Mouse (Mus musculus) liver, embryonic 11.5 days (tissue): Measurements from ENCODE around the gene Agbl5. TPM values are rescaled to one million over a fixed set of nuclear protein-coding genes. Genes with fewer than 3 reads are reported as not detected.

Experiments
- ATAC-seq: fragments of 200-750 bp; cut with Nextera tagmentation; replicated peaks from 2 replicates; pipeline ENCODE4 v1.8.0; 2017; ENCODE audit warnings: moderate number of reproducible peaks, mild to moderate bottlenecking, moderate TSS enrichment, moderate library complexity; ENCODE audit not compliant: low FRiP score
- DNase-seq: peaks from one replicate; pipeline ENCODE4 v3.0.0-alpha.2; 2017; ENCODE audit warnings: low spot score
- H3K27ac ChIP-seq: fragments of 300-500 bp; sonication (generic); 2 replicates; pipeline ENCODE4 v1.5.1; 2014; ENCODE audit warnings: mild to moderate bottlenecking, low read depth, low read length, control low read depth
- H3K27me3 ChIP-seq: fragments of 300-500 bp; sonication (generic); replicated peaks from 2 replicates; pipeline ENCODE4 v1.6.1; 2014; ENCODE audit warnings: low read length, mixed read lengths; ENCODE audit not compliant: control insufficient read depth, insufficient read depth
- H3K36me3 ChIP-seq: fragments of 300-500 bp; sonication (generic); 2 replicates; pipeline ENCODE4 v1.6.1; 2014; ENCODE audit warnings: mild to moderate bottlenecking, low read length, moderate library complexity, mixed read lengths; ENCODE audit not compliant: control insufficient read depth, insufficient read depth
- H3K4me1 ChIP-seq: fragments of 300-500 bp; sonication (generic); replicated peaks from 2 replicates; pipeline ENCODE4 v1.6.1; 2014; ENCODE audit warnings: low read length, mixed read lengths; ENCODE audit not compliant: control insufficient read depth, insufficient read depth
- H3K4me2 ChIP-seq: fragments of 300-500 bp; sonication (generic); 2 replicates; pipeline ENCODE4 v1.6.1; 2014; ENCODE audit warnings: mild to moderate bottlenecking, control low read depth, moderate library complexity
- H3K4me3 ChIP-seq: fragments of 300-500 bp; sonication (generic); 2 replicates; pipeline ENCODE4 v1.5.1; 2014; ENCODE audit warnings: low read depth, low read length, control low read depth
- H3K9ac ChIP-seq: fragments of 300-500 bp; sonication (generic); 2 replicates; pipeline ENCODE4 v1.6.1; 2014; ENCODE audit warnings: low read depth, low read length, control low read depth
- H3K9me3 ChIP-seq: fragments of 300-500 bp; sonication (generic); 2 replicates; pipeline ENCODE4 v1.6.1; 2016; ENCODE audit warnings: low read length, inconsistent platforms, mixed read lengths; ENCODE audit not compliant: control insufficient read depth
- WGBS: fragments of 180-500 bp; shearing (Covaris S2); extraction: QIAGEN DNeasy Blood & Tissue Kit; methylation state at CpG from one replicate; pipeline ENCODE4 v1.1.7; 2014; 5-methylcytosine and 5-hydroxymethylcytosine counted together
- polyA plus RNA-seq: library from polyadenylated mRNA; unstranded; fragments of >200 nt; fragmentation: Nextera tagmentation; extraction: Ambion mirVana; gene quantifications from 2 replicates; pipeline ENCODE4 v1.2.1, GENCODE M21; 2014

Agbl5 gene
- polyA plus RNA-seq, 1 experiment from 2014 or later: 14.4 TPM

GRCm38 (mm10) chr5:30901860-30902259 is 13.4 kb downstream of the Agbl5 start:
- DNase-seq (no peak), ATAC-seq (no peak)
- Histone ChIP-seq H3K27me3 (no peaks in the 10 kb centered on the region), H3K27ac (no peak overlapping the region), H3K4me3 (no peak overlapping the region), H3K9ac (no peak overlapping the region), H3K4me1 (peaks cover 6% of the 10 kb centered on the region), H3K36me3 (peaks cover 33% of the 10 kb centered on the region), H3K9me3 (no peaks in the 10 kb centered on the region), H3K4me2 (no peak overlapping the region)
- 86% methylated on average over 5 of the region's 5 CpGs for WGBS

GRCm38 (mm10) chr5:30907413-30908059 is 19.0 kb downstream of the Agbl5 start, which contains the start of gene Ost4:
Gene Ost4, minus strand, starts transcription at chr5:30907788.
- ATAC-seq: peak; percentile 97
- Histone ChIP-seq H3K27ac (peak within 1 kb of the TSS; percentile 87), H3K27me3 (no peaks in the 10 kb centered on the region), H3K36me3 (peaks cover 25% of the 10 kb centered on the region), H3K4me2 (peak within 1 kb of the TSS; percentile 96), H3K9ac (peak within 1 kb of the TSS; percentile 85), H3K9me3 (no peaks in the 10 kb centered on the region), H3K4me1 (peaks cover 39% of the 10 kb centered on the region), H3K4me3 (peak within 1 kb of the TSS; percentile 75)
- WGBS: under 1% methylated on average over 58 of the region's 58 CpGs
- peak; percentile 95 for DNase-seq

DNA sequence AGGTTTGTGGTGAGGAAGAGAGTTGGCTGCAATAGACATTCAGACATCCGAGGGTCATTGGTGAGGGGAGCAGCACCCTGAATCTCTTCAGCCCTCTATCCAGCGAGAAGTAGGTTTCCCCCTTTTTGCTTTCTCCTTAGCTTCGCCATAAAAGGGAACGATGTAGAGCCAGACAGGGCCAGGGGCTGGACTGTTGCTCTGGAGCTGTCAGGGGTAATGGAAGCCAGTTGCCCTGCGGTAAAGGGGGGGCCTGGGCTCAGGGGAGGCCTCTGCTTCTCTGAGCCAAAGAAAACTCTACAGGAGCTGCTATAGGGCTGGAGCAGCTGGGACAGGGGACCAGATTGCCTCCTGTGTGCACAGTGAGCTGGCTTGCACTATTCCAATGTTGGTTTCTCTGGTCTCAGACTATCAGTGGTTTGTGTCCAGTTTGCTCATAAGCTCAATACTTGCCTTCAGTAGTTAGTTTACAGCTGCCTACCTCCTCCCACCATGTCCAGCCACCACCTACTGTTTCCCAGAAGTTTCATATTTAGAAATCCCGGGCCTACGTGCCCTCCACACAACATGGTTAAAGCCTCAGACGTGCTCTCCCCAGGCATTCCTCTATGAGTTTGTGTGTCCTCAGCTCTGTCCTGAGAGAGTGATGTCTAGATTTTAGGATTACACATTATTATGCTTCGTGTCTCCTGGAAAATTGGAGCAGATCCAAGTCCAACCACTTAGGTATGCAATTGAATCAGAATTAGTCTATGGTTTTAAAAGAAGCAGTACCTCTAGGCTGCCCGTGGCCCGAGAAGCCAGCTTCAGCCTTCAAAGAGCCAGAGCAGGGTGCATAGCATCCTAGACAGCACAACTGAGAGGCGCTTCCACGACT is 20.2 kb downstream of the Agbl5 start:
- peaks cover 50% of the 10 kb centered on the region for H3K4me1 ChIP-seq
- no peaks in the 10 kb centered on the region for H3K27me3 ChIP-seq
- H3K4me3 ChIP-seq: peak overlapping the region; percentile 75
- DNase-seq: no peak
- H3K9ac ChIP-seq: peak overlapping the region; percentile 85
- ATAC-seq: no peak
- H3K36me3 ChIP-seq: peaks cover 18% of the 10 kb centered on the region
- WGBS: 41% methylated on average over 13 of the region's 13 CpGs
- H3K9me3 ChIP-seq: no peaks in the 10 kb centered on the region
- H3K4me2 ChIP-seq: peak overlapping the region; percentile 96
- peak overlapping the region; percentile 87 for H3K27ac ChIP-seq

- Histone ChIP-seq H3K4me1 (peaks cover 56% of the 10 kb centered on the region), H3K4me2 (peak overlapping the region; percentile 96; the same call in 1 of the 2 replicates), H3K27me3 (no peaks in the 10 kb centered on the region), H3K9me3 (no peaks in the 10 kb centered on the region), H3K9ac (no peak overlapping the region), H3K27ac (peak overlapping the region; percentile 87), H3K36me3 (peaks cover 14% of the 10 kb centered on the region), H3K4me3 (no peak overlapping the region)
- ATAC-seq (no peak), DNase-seq (no peak)
- 16% methylated on average over 7 of the region's 7 CpGs for WGBS
These were observed 20.8 kb downstream of the Agbl5 start for GRCm38 (mm10) chr5:30909300-30909659.

DNA sequence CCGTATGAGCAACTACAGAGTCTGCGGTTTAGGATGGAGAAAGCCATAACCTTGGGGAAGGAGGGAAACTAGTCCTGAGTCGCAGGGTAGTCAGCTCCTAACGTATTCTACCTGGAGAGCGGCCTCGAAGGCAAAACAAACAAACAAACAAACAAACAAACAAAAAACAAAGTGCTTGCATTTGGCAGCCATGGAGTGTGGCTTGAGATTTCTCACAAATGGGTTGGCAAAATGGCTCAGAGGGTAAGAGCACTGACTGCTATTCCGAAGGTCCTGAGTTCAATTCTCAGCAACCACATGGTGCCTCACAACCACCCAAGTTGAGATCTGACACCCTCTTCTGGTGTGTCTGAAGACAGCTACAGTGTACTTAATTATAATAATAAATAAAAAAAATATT is 21.4 kb downstream of the Agbl5 start:
- H3K9me3 ChIP-seq: no peaks in the 10 kb centered on the region
- H3K9ac ChIP-seq: no peak overlapping the region
- ATAC-seq: no peak
- peak overlapping the region; percentile 87 for H3K27ac ChIP-seq
- H3K36me3 ChIP-seq: peaks cover 8% of the 10 kb centered on the region; the same call in 1 of the 2 replicates
- no peak overlapping the region for H3K4me3 ChIP-seq
- WGBS: 79% methylated on average over 7 of the region's 7 CpGs
- peaks cover 61% of the 10 kb centered on the region for H3K4me1 ChIP-seq
- H3K4me2 ChIP-seq: peak overlapping the region; percentile 3; the same call in 1 of the 2 replicates
- H3K27me3 ChIP-seq: no peaks in the 10 kb centered on the region
- DNase-seq: no peak

DNA sequence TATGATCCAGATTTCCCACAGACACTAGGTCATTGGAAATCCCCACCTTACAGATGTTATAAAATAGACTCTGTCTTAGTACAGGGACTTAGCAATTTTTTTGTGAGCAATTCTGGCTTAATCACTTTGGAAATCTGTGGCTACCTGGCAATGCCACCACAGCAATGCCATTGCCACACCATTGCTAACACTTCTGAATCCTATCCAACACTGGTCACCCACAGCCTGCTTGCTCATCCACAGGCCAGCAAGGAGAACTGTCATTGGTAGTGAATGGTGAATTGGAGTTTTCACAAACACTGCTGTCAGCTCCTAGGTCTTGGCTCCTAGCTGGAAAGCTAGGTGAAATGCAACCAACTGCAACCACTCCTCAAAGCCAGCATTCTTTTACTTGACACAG is 22.0 kb downstream of the Agbl5 start:
- no peak for ATAC-seq
- Histone ChIP-seq H3K27ac (no peak overlapping the region), H3K4me1 (peaks cover 68% of the 10 kb centered on the region)

GRCm38 (mm10) chr5:30912156-30912555 is 23.7 kb downstream of the Agbl5 start:
- Histone ChIP-seq H3K27me3 (no peaks in the 10 kb centered on the region), H3K9ac (peak overlapping the region; percentile 47), H3K4me2 (peak overlapping the region; percentile 67), H3K36me3 (peaks cover 2% of the 10 kb centered on the region; the same call in 1 of the 2 replicates), H3K4me1 (peaks cover 72% of the 10 kb centered on the region), H3K4me3 (no peak overlapping the region), H3K9me3 (no peaks in the 10 kb centered on the region), H3K27ac (peak overlapping the region; percentile 84)
- WGBS: 59% methylated on average over 5 of the region's 5 CpGs
- ATAC-seq: no peak
- DNase-seq: no peak

More for the DNA sequence above, 22.0 kb downstream of the Agbl5 start:
- H3K9ac ChIP-seq: no peak overlapping the region
- no peaks in the 10 kb centered on the region for H3K9me3 ChIP-seq
- no peaks in the 10 kb centered on the region for H3K27me3 ChIP-seq
- DNase-seq: no peak
- no peak overlapping the region for H3K4me2 ChIP-seq
- peaks cover 3% of the 10 kb centered on the region; the same call in 1 of the 2 replicates for H3K36me3 ChIP-seq
- H3K4me3 ChIP-seq: no peak overlapping the region

DNA sequence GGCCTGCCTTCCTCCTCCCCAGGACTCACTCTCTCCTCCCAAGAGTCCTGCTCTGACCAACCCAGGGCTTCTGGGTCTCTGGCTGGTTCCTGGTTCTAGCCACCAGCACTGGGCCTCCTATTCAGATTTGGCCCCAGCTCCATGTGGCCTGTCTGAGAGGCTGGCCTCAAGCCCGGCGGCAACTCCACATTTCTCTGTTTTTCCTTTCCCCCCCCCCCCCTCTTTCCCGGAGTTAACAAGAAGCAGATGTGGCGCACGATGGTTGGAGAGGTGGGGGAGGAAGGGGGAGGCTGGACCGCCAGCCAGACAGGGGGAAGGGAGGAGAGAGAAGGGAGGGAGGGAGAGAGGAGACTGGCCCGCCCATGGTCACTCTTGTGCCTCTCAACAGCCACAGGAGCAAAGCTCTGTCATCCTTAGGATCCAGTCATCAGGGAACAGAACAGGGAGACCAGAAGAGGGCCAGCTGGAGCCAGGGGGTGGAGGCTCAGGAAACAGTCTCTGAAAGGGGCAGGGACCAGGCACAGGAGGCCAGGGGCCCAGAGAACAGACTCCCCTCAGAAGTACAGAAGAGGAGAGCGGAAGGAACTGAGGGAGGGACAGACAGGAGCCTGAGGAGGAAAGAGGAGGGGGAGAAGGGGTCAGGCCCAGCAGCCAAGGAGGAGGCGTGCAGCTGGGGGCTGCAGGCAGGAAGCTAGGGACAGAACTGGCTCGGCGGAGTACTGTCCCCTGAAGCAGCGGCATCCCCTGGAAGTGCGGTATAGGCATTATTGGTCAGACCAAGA is 24.8 kb downstream of the Agbl5 start, which contains the start of gene Emilin1:
Gene Emilin1, plus strand, starts transcription at position 343 of the 782 bp plus-strand sequence.
- Histone ChIP-seq H3K36me3 (peaks cover 11% of the 10 kb centered on the region), H3K4me3 (peak within 1 kb of the TSS; percentile 65), H3K9me3 (no peaks in the 10 kb centered on the region), H3K4me2 (peak within 1 kb of the TSS; percentile 67), H3K4me1 (peaks cover 74% of the 10 kb centered on the region), H3K27me3 (no peaks in the 10 kb centered on the region), H3K27ac (peak within 1 kb of the TSS; percentile 84), H3K9ac (peak within 1 kb of the TSS; percentile 73)
- ATAC-seq (peak; percentile 46), DNase-seq (peak; percentile 74)
- WGBS: 16% methylated on average over 13 of the region's 13 CpGs
